Comparison of ENCODE assay signal across 21 mouse cellular contexts in the genomic region with DNA sequence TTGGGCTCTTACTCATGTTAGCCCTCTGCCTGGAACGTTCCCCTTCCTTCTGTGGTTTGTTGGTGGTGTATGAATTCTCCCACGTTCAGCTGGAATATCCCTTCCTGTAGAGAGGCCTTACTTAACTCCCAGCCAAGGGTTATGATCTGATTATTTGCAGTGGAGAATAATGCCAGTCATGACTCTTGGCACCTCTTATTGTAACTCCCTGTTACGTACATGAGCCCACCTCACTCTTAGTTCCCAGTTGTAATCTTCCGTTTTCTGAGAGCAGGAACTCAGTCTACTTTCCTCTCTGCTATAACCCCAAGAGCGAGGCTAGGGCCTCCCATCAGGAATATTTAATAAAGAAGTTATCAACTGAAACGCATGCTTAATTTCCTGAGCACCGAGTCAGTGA.
"Had no signal": no experiment of that assay in that cellular context is flagged by ENCODE, and none has a peak within 500 bp of the region (broad histone marks: within the 10 kb centered on the region; RNA-seq: fewer than 3 reads in every experiment).

No protein-coding gene starts in this region.

- H3K4me3 ChIP-seq: gastrocnemius, adult 2 months; heart, embryonic 10.5 days; heart, embryonic 12.5 days; hindbrain, embryonic 13.5 days; hindbrain, embryonic 15.5 days; limb, embryonic 13.5 days; limb, embryonic 15.5 days; liver, embryonic 12.5 days had no signal

- H3K27me3 ChIP-seq: heart, embryonic 12.5 days; hindbrain, embryonic 13.5 days; hindbrain, embryonic 15.5 days; limb, embryonic 13.5 days; limb, embryonic 15.5 days; liver, embryonic 12.5 days had no signal

- H3K36me3 ChIP-seq: heart, embryonic 10.5 days; heart, embryonic 12.5 days; hindbrain, embryonic 13.5 days; hindbrain, embryonic 15.5 days; limb, embryonic 13.5 days; limb, embryonic 15.5 days; liver, embryonic 12.5 days had no signal

- DNase-seq: gastrocnemius, adult 2 months; gastrocnemius, postnatal 10 days; gastrocnemius, postnatal 25 days; heart, adult 18-20 months; heart, postnatal 10 days; heart, postnatal 4 days; kidney, adult 8-10 months; kidney, postnatal 14 days; kidney, postnatal 36 days; layer of hippocampus, adult 9-11 months; layer of hippocampus, postnatal 36 days; left cerebral cortex, postnatal 4 days had no signal

- H3K27ac ChIP-seq: gastrocnemius, adult 2 months; heart, embryonic 10.5 days; hindbrain, embryonic 13.5 days; hindbrain, embryonic 15.5 days; hindbrain, postnatal 0 days; limb, embryonic 13.5 days; limb, embryonic 15.5 days; liver, embryonic 12.5 days had no signal

- H3K4me1 ChIP-seq: hindbrain, embryonic 15.5 days; liver, embryonic 12.5 days had no signal

- ATAC-seq: hindbrain, postnatal 0 days; intestine, postnatal 0 days; liver, embryonic 12.5 days had no signal

- H3K9me3 ChIP-seq: heart, embryonic 10.5 days; heart, embryonic 12.5 days; hindbrain, embryonic 13.5 days; hindbrain, embryonic 15.5 days; limb, embryonic 13.5 days; limb, embryonic 15.5 days; liver, embryonic 12.5 days had no signal

- H3K9ac ChIP-seq: heart, embryonic 12.5 days; hindbrain, embryonic 13.5 days; hindbrain, embryonic 15.5 days; limb, embryonic 13.5 days; limb, embryonic 15.5 days; liver, embryonic 12.5 days had no signal

- H3K4me2 ChIP-seq: heart, embryonic 12.5 days; hindbrain, embryonic 13.5 days; hindbrain, embryonic 15.5 days; limb, embryonic 13.5 days; limb, embryonic 15.5 days; liver, embryonic 12.5 days had no signal
